Mouse (Mus musculus) mature B cell (primary cell): ENCODE measurements around the gene Pus7l.

Experiments used
- in situ Hi-C: fragments of 300-500 bp; cut with MboI; formaldehyde crosslinking; loops from 2 replicates; pipeline ENCODE4 v1.14.3; 2019

Pus7l gene

GRCm38 (mm10) chr15:94543409-94544051 lies at the start of gene Pus7l, which contains the start of gene Irak4:
Gene Pus7l, minus strand, starts transcription at chr15:94543547.
Gene Irak4, plus strand, starts transcription at chr15:94543643.
- in situ Hi-C loops, result no loop called here

GRCm38 (mm10) chr15:94591356-94591755 lies 48.0 kb upstream of the Pus7l start:
- in situ Hi-C loops, result no loop called here

GRCm38 (mm10) chr15:94590083-94590482 lies 46.7 kb upstream of the Pus7l start:
- in situ Hi-C loops, result no loop called here

GRCm38 (mm10) chr15:94589219-94590075 lies 46.1 kb upstream of the Pus7l start, which contains the start of gene Twf1:
Gene Twf1, minus strand, starts transcription at chr15:94589889.
- in situ Hi-C loops, result loop anchor here (5.0 kb wide), 1 partner anchor 42 kb away; no protein-coding TSS in a partner anchor

GRCm38 (mm10) chr15:94587826-94588715 lies 44.7 kb upstream of the Pus7l start:
- in situ Hi-C loops, result loop anchor here (5.0 kb wide), 1 partner anchor 41 kb away; no protein-coding TSS in a partner anchor

GRCm38 (mm10) chr15:94584738-94585137 lies 41.4 kb upstream of the Pus7l start:
- in situ Hi-C loops, result loop anchor here (5.0 kb wide), 1 partner anchor 37 kb away; no protein-coding TSS in a partner anchor

- in situ Hi-C loops, result no loop called here
Observed at GRCm38 (mm10) chr15:94583153-94583552, 39.8 kb upstream of the Pus7l start.

- in situ Hi-C loops, result no loop called here
Observed at GRCm38 (mm10) chr15:94582000-94582593, 38.8 kb upstream of the Pus7l start.

- in situ Hi-C loops, result no loop called here
Observed at GRCm38 (mm10) chr15:94574566-94575268, 31.4 kb upstream of the Pus7l start.

- in situ Hi-C loops, result no loop called here
Observed at GRCm38 (mm10) chr15:94572746-94573145, 29.4 kb upstream of the Pus7l start.

- in situ Hi-C loops, result no loop called here
Observed at GRCm38 (mm10) chr15:94571501-94571900, 28.2 kb upstream of the Pus7l start.

- in situ Hi-C loops, result no loop called here
Observed at GRCm38 (mm10) chr15:94568496-94569182, 25.3 kb upstream of the Pus7l start.

GRCm38 (mm10) chr15:94565854-94566253 lies 22.5 kb upstream of the Pus7l start:
- in situ Hi-C loops, result no loop called here

GRCm38 (mm10) chr15:94564909-94565308 lies 21.6 kb upstream of the Pus7l start:
- in situ Hi-C loops, result no loop called here

GRCm38 (mm10) chr15:94558895-94559656 lies 15.7 kb upstream of the Pus7l start:
- in situ Hi-C loops, result no loop called here

GRCm38 (mm10) chr15:94557442-94557841 lies 14.1 kb upstream of the Pus7l start:
- in situ Hi-C loops, result no loop called here

- in situ Hi-C loops, result no loop called here
Observed at GRCm38 (mm10) chr15:94553536-94553935, 10.2 kb upstream of the Pus7l start.

GRCm38 (mm10) chr15:94544844-94545243 lies 1.5 kb upstream of the Pus7l start:
- in situ Hi-C loops, result loop anchor here (5.0 kb wide), 1 partner anchor 42 kb away; the partner anchor contains the start of gene Twf1

GRCm38 (mm10) chr15:94544052-94544636 lies 797 bp upstream of the Pus7l start:
- in situ Hi-C loops, result no loop called here
